Mouse (Mus musculus): Measurements from ENCODE around the gene Lypd3. TPM values are rescaled to one million over a fixed set of nuclear protein-coding genes. Genes with fewer than 3 reads are reported as not detected.

Gene Lypd3
- polyA plus RNA-seq, 1 experiment: not detected

DNA sequence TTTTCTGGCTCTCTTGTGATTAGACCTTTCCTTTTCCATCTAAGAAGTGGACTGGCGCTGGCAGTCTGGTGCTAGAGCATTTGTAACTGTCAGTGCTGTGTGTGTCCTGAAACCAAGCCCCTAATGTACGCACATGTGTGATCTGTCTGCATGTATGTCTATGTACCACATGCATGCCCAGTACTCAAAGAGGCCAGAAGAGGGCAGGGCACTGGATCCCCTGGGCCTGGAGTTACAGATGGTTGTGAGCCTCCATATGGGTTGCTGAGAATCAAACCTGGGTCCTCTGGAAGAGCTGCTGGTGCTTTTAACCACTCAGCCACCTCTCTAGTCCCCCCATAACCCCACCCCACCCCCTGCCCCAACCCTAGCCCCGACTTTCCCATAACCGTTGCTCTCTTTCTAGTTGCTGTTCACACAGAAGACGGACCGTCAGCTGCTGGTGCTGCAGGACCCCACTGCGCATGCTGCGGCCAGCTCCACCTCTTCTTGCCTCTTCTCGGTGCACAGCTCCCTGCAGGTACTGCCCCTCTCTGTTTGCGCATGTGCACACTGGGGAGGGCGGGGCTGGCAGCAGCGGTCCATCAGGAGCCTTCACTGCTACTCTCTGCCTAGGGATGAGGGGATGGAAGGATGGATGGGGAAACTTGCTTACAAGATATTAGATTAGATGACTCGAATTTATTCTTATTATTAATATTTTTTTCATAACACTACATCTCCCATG, 16.5 kb upstream of the Lypd3 start:
- 90% methylated on average over 13 of the region's 13 CpGs for WGBS
- Histone ChIP-seq H3K27ac (ENCODE audit: control insufficient read depth, insufficient read depth, low read depth, low read length, poor library complexity) (no peak overlapping the region), H3K4me3 (replicated peaks; ENCODE audit: control insufficient read depth, low read depth, low read length) (no peak overlapping the region), H3K4me1 (ENCODE audit: control insufficient read depth, insufficient read depth, low read length) (peaks cover 6% of the 10 kb centered on the region; the same call in 1 of the 2 replicates)
- no peak for TF ChIP-seq POLR2A (IDR thresholded peaks at IDR 0.05; ENCODE audit: borderline replicate concordance, control insufficient read depth, low read depth, low read length)
- no peak for TF ChIP-seq CTCF (IDR thresholded peaks at IDR 0.05; ENCODE audit: control insufficient read depth, insufficient read depth, low read length)

DNA sequence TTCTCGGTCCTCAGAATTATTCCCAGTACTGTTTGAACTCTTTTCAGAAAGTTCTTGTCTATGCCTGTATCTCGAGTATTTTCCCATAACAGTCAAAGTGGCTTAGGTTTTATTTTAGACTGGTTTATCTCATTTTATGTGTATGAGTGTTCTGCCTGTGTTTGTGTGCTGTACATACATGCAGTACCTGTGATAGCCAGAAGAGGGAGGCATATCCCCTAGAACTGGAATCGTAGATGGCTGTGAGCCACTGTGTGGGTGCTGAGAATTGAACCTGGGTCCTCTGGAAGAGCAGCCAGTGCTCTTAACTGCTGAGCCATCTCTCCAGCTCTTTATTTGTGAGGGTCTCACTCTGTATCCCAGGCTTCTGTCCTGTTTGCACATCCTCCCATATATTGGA, 15.2 kb upstream of the Lypd3 start:
- Histone ChIP-seq H3K4me3 (replicated peaks; ENCODE audit: control insufficient read depth, low read depth, low read length) (no peak overlapping the region), H3K4me1 (ENCODE audit: control insufficient read depth, insufficient read depth, low read length) (peaks cover 5% of the 10 kb centered on the region; the same call in 1 of the 2 replicates), H3K27ac (ENCODE audit: control insufficient read depth, insufficient read depth, low read depth, low read length, poor library complexity) (no peak overlapping the region)
- WGBS: 77% methylated on average over 3 of the region's 3 CpGs
- TF ChIP-seq CTCF (IDR thresholded peaks at IDR 0.05; ENCODE audit: control insufficient read depth, insufficient read depth, low read length) (no peak), POLR2A (IDR thresholded peaks at IDR 0.05; ENCODE audit: borderline replicate concordance, control insufficient read depth, low read depth, low read length) (no peak)

DNA sequence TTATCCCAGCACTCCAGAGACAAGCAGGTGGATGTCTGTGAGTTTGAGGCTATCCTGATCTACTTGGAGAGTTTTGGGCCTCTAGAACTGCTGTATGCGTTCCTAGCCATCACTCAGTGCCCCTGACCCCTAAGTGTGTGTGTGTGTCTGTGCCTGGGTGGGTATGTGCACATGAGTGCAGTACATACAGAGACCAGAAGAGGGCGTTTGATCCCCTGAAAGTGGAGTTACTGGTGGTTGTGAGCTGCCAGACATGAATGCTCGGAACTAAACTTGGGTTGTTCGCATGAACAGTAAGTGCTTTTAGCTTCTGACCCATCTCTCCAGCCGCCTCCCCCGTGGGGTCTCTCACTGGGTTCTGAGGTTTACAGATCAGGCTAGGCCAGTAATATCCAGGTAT, 13.4 kb upstream of the Lypd3 start:
- H3K27ac ChIP-seq (ENCODE audit: control insufficient read depth, insufficient read depth, low read depth, low read length, poor library complexity): no peak overlapping the region
- no peaks in the 10 kb centered on the region for H3K4me1 ChIP-seq (ENCODE audit: control insufficient read depth, insufficient read depth, low read length)
- WGBS: 90% methylated on average over 6 of the region's 6 CpGs
- H3K4me3 ChIP-seq (replicated peaks; ENCODE audit: control insufficient read depth, low read depth, low read length): no peak overlapping the region
- no peak for TF ChIP-seq CTCF (IDR thresholded peaks at IDR 0.05; ENCODE audit: control insufficient read depth, insufficient read depth, low read length)
- TF ChIP-seq POLR2A (IDR thresholded peaks at IDR 0.05; ENCODE audit: borderline replicate concordance, control insufficient read depth, low read depth, low read length): no peak

DNA sequence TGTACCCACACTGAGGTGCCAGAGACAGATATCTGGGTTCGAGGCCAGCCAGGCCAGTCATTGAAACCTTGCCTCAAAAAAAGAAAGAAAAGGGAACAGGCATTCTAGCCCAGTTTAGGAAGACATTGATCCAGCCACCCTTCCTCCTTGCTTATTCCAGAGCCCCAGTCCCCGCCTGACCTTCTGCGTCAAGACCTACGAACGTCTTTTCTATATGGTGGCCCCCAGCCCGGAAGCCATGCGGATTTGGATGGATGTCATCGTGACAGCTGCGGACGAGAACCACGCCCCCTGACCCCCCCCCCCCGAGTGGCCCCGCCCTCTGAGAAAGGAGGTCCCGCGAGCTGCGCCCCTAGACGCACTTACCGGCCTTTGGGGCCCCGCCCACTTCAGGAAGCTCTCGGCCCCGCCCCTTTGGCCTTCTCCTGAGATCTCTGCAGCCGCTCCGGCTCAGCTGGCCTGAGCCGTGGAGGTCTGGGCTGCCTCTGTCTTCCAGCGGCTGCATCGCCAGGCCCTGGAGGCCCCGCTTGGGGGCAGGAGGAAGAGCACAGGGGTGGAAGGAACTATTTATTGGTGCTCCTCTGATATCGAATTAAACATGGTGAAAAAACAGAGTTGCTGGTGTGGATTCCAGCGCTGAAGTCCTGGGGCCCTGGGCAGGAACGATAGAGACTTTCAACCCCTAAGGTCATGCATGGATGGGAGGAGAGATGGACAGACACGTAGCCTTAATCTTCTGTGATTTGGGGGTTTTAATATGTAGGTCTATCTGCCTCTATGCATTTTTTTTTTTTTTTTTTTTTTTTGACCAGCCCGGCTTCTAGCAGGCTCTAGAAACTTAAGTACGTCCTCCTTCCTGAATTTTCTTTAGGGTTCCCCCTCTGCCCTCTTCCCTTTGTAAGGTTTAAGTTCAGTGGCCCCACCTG, 7.4 kb upstream of the Lypd3 start:
- Histone ChIP-seq H3K27ac (ENCODE audit: control insufficient read depth, insufficient read depth, low read depth, low read length, poor library complexity) (no peak overlapping the region), H3K4me3 (replicated peaks; ENCODE audit: control insufficient read depth, low read depth, low read length) (no peak overlapping the region), H3K4me1 (ENCODE audit: control insufficient read depth, insufficient read depth, low read length) (no peaks in the 10 kb centered on the region)
- TF ChIP-seq CTCF (IDR thresholded peaks at IDR 0.05; ENCODE audit: control insufficient read depth, insufficient read depth, low read length) (no peak), POLR2A (IDR thresholded peaks at IDR 0.05; ENCODE audit: borderline replicate concordance, control insufficient read depth, low read depth, low read length) (peak; percentile 42; the same call in 1 of the 2 replicates)
- 4% methylated on average over 33 of the region's 33 CpGs for WGBS

DNA sequence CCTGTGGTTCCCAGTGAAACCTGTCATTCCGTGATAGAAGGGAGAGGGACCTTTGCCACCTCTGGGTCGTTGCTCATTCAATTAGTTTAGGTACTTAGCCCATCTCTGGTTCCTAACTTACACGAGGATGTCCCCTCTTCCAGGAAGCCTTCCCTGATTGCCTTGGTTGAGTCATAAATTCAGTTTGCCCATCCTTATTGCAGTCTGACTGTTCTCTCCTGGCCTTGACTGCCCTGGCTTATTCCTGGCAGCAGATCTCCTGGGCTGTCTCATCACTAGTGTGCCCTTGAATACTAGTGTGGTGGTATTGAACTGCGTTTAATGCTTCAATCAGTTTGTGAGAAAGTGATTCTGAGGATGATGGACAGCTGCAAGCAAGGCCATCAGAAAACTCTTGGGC, 6.7 kb upstream of the Lypd3 start:
- Histone ChIP-seq H3K4me1 (ENCODE audit: control insufficient read depth, insufficient read depth, low read length) (no peaks in the 10 kb centered on the region), H3K4me3 (replicated peaks; ENCODE audit: control insufficient read depth, low read depth, low read length) (no peak overlapping the region), H3K27ac (ENCODE audit: control insufficient read depth, insufficient read depth, low read depth, low read length, poor library complexity) (no peak overlapping the region)
- 58% methylated on average over 4 of the region's 4 CpGs for WGBS
- TF ChIP-seq CTCF (IDR thresholded peaks at IDR 0.05; ENCODE audit: control insufficient read depth, insufficient read depth, low read length) (no peak), POLR2A (IDR thresholded peaks at IDR 0.05; ENCODE audit: borderline replicate concordance, control insufficient read depth, low read depth, low read length) (no peak)

DNA sequence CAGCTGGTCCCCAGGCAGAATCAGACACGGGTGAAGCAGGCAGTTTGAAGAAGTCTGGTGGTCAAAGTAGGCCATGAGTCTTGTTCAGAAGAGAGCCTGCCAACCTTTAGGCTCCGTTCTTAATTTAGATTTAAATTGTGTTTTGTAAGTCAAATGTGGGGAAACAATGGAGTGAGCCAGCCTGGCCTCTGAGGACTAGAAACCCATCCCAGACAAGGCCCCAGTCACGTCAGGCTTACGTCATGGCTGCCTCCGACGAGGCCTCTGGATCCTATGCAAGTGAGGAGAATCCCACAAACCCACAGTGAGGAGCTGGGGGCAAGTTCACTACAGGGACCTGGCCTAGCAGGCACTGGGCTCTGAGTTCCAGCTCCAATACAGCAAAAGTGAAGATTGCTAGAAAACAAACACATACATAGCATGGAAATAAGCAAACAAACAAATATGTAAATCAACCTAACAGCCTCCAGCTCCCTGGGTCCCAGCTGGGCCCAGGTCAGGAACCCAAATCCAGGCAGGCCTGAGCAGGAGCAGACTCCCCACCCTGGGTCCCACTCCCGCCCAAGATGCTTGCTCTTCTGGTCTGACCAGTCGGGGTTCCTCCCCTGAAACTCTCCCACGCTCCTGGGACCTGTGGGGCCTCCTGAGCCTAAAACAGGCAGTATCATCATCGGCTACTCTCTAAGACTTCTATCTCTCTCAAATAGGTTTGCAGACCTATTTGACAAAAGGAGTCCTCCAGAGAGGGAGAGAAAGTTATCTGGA, 6.1 kb upstream of the Lypd3 start:
- TF ChIP-seq CTCF (IDR thresholded peaks at IDR 0.05; ENCODE audit: control insufficient read depth, insufficient read depth, low read length): no peak
- no peak for TF ChIP-seq POLR2A (IDR thresholded peaks at IDR 0.05; ENCODE audit: borderline replicate concordance, control insufficient read depth, low read depth, low read length)
- Histone ChIP-seq H3K4me1 (ENCODE audit: control insufficient read depth, insufficient read depth, low read length) (no peaks in the 10 kb centered on the region), H3K4me3 (replicated peaks; ENCODE audit: control insufficient read depth, low read depth, low read length) (no peak overlapping the region), H3K27ac (ENCODE audit: control insufficient read depth, insufficient read depth, low read depth, low read length, poor library complexity) (no peak overlapping the region)
- 78% methylated on average over 10 of the region's 10 CpGs for WGBS

DNA sequence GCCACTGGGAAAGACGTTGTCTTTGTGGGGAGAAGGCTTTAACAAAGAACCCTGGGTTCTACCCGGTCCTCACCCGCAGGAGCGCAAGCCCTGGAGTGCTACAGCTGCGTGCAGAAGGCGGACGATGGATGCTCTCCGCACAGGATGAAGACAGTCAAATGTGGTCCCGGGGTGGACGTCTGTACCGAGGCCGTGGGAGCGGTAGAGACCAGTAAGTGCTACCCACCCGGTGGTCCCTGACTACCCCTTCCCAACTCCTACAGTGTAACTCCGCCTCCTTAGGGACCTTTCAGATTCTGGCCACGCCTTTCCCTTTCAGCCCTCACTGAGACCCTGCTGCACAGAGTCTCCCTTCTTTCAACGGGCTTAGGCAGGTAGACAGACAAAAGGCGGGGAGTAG, 696 bp downstream of the Lypd3 start:
- WGBS: 20% methylated on average over 18 of the region's 18 CpGs
- TF ChIP-seq POLR2A (IDR thresholded peaks at IDR 0.05; ENCODE audit: borderline replicate concordance, control insufficient read depth, low read depth, low read length) (no peak), CTCF (IDR thresholded peaks at IDR 0.05; ENCODE audit: control insufficient read depth, insufficient read depth, low read length) (no peak)
- H3K4me3 ChIP-seq (replicated peaks; ENCODE audit: control insufficient read depth, low read depth, low read length): no peak overlapping the region
- peaks cover 3% of the 10 kb centered on the region; the same call in 1 of the 2 replicates for H3K4me1 ChIP-seq (ENCODE audit: control insufficient read depth, insufficient read depth, low read length)
- no peak overlapping the region for H3K27ac ChIP-seq (ENCODE audit: control insufficient read depth, insufficient read depth, low read depth, low read length, poor library complexity)
